Mouse (Mus musculus) embryonic fibroblast, embryonic 13.5 days (primary cell): ENCODE data around the gene Tapbp. TPM values are rescaled to one million over a fixed set of nuclear protein-coding genes. Genes with fewer than 3 reads are reported as not detected.
"Not testable (repeated sequence)": the region's sequence is repeated elsewhere in the genome, so short reads cannot be mapped to it uniquely, and the experiment has no call there.

Experiments used
- H3K27ac ChIP-seq: 2 replicates; pipeline ENCODE4 v1.5.1; 2012; ENCODE audit warnings: low read length, control low read depth, inconsistent platforms; ENCODE audit not compliant: insufficient read depth
- H3K4me1 ChIP-seq: 2 replicates; pipeline ENCODE4 v1.6.1; 2011; ENCODE audit warnings: low read length; ENCODE audit not compliant: control insufficient read depth, insufficient read depth
- H3K4me3 ChIP-seq: 2 replicates; pipeline ENCODE4 v1.5.1; 2011; ENCODE audit warnings: mild to moderate bottlenecking, control low read depth, low read length; ENCODE audit not compliant: insufficient read depth
- CTCF ChIP-seq: IDR thresholded peaks from 2 replicates; pipeline ENCODE4 v1.5.1; 2011; ENCODE audit warnings: mild to moderate bottlenecking, control low read depth, low read length, moderate library complexity, borderline replicate concordance; ENCODE audit not compliant: insufficient read depth
- POLR2A ChIP-seq: IDR thresholded peaks from 2 replicates; pipeline ENCODE4 v1.6.1; 2011; ENCODE audit warnings: low read depth, mild to moderate bottlenecking, control low read depth, low read length, moderate library complexity
- polyA plus RNA-seq: library from polyadenylated mRNA; stranded (reverse); fragments of >200 nt; gene quantifications from 2 replicates; pipeline ENCODE4 v1.2.4, GENCODE M21; 2011; ENCODE audit warnings: low read depth; ENCODE audit not compliant: missing spikeins, insufficient read length

Tapbp gene
- polyA plus RNA-seq, 1 experiment: 91.2 TPM

DNA sequence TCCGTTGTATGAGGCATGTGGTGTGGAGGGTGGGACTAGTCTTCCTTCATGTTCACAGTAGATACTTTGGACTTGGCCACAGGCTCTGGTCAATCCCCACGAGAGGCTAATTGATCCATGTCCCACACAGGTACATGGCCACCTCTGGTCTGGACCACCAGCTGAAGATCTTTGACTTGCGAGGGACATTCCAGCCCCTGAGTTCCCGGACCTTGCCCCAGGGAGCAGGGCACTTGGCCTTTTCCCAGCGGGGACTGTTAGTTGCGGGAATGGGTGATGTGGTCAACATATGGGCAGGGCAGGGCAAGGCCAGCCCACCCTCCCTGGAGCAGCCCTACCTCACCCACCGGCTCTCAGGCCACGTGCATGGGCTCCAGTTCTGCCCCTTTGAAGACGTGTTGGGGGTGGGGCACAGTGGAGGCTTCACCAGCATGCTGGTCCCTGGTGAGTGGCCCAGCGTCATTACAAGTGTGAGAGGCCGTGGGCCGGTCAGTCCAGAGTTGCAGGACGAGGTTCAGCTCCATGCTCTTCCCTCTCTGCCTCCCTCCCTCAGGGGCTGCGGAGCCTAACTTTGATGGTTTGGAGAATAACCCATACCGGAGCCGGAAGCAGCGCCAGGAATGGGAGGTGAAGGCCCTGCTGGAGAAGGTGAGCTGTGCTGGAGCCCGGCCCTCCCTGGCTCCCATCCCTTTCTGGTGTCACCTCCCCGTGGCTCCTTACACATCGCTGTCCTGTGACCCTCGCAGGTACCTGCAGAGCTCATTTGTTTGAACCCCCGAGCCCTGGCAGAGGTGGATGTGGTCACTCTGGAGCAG, 32.6 kb downstream of the Tapbp start:
- no peak for TF ChIP-seq CTCF
- no peak for TF ChIP-seq POLR2A
- Histone ChIP-seq H3K27ac (no peak overlapping the region), H3K4me3 (no peak overlapping the region), H3K4me1 (peaks cover 7% of the 10 kb centered on the region)

DNA sequence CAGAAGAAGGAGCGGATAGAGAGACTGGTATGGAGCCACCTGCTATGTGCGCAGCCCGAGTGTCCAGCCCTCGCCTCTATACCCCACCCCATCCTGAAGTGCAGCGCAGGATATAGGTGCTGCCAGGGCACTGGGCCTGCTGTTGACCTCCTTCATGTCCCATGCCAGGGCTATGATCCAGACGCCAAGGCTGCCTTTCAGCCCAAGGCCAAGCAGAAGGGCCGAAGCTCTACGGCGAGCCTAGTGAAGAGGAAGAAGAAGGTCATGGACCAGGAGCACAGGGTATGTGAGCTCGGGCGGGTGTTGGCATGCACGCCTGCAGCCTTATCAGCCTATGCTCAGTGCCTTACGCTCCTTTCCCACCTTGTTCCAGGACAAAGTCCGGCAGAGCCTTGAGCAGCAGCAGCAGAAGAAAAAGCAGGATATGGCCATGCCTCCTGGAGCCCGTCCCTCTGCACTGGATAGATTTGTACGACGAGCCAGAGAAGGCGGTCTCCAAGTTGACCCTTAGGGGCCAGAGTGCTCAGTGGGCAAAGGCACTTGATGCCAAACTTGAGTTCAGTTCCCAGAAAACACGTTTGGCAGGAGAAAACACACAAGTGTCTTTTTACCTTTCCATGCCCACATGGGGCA, 33.3 kb downstream of the Tapbp start:
- 0 out of 2 replicates have a peak, but pooled peaks have one; percentile 18 for TF ChIP-seq POLR2A
- no peak for TF ChIP-seq CTCF
- no peak overlapping the region for H3K4me3 ChIP-seq
- peaks cover 8% of the 10 kb centered on the region for H3K4me1 ChIP-seq
- H3K27ac ChIP-seq: no peak overlapping the region

DNA sequence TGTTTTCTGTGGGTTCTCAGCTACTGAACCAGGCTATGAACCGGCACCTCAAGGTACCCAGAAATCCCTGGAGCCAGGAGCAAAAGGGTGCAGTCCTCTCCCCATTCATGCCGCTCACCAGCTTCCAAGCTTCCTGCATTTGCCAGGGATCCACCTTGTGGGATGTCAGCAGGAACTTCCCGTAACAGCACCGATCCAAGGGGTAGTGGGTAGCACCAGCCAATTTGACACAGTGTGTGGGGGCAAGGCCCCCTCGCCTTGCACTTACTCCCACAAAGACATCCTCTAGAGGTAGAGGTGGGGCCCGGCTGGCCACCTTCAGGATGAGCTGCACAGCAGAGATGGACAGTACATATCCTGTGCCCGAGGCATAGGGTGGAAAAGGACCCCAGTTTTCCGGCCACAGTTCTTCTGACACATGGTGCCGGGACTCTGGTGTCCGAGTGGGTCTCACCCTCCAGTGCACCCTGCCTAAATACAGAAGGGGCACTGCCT, 34.5 kb downstream of the Tapbp start:
- H3K4me1 ChIP-seq: peaks cover 8% of the 10 kb centered on the region
- no peak overlapping the region for H3K4me3 ChIP-seq
- no peak for TF ChIP-seq CTCF
- peak; percentile 45 for TF ChIP-seq POLR2A
- 0 out of 2 replicates have a peak overlapping the region, but pooled peaks have one; percentile 38 for H3K27ac ChIP-seq

DNA sequence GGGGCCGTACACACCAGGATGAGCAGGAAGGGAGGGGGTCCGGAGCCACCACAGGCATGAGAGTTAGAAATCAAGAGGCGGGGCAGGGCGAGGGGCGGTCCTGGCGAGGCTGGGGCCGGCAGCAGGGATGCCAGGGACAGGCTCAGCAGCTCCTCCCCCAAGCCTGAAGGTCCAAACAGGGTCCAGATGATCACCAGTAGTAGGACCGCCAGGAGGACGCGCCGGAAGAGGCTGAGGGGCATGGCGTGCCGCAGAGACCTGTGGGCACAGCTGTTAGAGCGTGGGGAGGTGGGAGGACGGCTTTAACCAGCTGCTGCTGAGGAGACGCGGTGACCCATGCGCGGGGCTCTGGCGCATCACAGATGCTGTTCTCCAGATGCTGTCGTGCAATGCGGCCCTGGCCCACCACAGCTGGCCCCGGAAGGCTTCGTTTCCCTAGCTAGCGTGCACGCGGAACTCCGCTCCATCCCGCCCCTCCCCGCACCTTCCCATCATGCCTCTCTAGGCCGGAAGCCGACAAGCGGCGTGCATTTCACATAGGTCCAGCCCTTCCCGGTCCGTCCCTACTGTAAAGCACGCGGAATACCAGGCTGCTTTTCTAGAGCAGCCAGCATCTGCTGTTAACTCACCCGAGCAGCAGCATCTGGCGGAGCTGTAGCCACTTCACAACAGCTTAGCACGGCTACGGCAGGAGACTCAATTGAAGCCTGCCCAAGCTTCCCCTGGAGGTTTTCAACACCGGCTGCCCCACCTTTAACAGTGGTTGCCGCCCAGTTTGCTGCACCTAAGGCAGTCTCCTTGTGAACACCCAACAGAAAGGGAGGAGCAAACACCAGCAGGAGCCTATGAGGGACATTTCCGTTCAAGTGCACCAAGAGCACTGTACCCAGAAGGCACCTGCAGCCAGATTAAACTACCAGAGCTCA, 35.6 kb downstream of the Tapbp start, which contains the start of gene B3galt4:
B3galt4 (minus strand) TSS at position 468 of the 926 bp plus-strand sequence.
- Histone ChIP-seq H3K4me1 (peaks cover 8% of the 10 kb centered on the region), H3K4me3 (peak within 1 kb of the TSS; percentile 23), H3K27ac (peak within 1 kb of the TSS; percentile 69)
- TF ChIP-seq CTCF: no peak
- peak; percentile 78 for TF ChIP-seq POLR2A

DNA sequence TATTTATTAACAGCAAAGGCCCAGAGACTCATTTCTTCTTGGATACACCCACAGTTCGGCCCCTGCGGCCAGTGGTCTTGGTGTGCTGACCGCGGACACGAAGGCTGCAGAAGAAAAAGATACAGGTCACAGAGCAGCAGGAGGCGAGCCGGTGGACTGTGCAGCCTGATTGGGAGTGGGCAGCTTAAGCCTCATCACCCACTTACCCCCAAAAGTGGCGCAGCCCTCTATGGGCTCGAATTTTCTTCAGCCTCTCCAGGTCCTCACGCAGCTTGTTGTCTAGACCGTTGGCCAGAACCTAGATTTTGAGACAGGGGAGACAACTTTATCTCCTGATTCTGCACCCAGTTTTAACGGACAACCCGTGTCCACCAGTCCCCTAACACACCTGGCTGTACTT, 36.3 kb downstream of the Tapbp start:
- H3K4me1 ChIP-seq, H3K27ac ChIP-seq, H3K4me3 ChIP-seq: not testable (repeated sequence)

DNA sequence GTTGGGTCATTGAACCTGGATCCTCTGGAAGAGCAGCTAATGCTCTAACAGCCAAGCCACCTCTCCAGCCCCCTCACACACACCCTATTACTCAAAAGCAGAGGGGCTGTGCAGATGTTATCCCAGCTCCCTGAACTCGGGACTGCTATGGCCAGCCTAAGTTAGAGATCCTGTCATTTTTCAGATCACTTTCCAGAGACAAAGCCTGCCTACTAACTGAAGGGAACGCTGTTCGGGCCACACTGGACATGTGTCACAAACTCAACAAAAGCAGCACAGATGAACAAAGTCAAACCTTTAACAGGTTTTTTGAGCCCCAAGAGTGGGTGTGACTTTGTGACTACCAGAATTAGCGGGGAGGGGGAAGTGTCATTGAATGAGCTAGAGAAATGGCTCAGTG, 37.2 kb downstream of the Tapbp start:
- TF ChIP-seq CTCF (no peak), POLR2A (no peak)
- Histone ChIP-seq H3K4me1 (peaks cover 8% of the 10 kb centered on the region), H3K4me3 (peak overlapping the region; percentile 91)

DNA sequence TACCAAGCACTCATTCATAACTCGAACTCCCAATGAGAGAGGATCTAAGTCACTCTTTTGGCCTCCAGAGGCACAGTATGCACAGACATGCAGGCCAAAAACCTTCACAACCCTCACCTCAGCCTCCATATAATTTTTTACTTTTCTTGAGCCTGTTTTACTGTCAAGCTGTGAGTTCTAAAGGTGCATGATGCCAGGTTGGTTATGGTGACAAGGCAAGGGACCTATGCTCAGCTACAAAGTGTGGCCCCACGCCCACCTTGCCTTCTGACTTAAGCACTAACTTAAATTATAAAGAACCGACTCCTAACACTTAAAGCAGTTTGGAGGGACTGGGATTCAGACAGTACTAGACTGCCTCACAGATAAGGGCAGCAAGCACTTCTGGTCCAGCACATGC, 37.6 kb downstream of the Tapbp start:
- Histone ChIP-seq H3K4me3 (peak overlapping the region; percentile 91), H3K4me1 (peaks cover 8% of the 10 kb centered on the region), H3K27ac (peak overlapping the region; percentile 8; the same call in 1 of the 2 replicates)
- peak; percentile 13; the same call in 1 of the 2 replicates for TF ChIP-seq POLR2A
- TF ChIP-seq CTCF: no peak

More for the DNA sequence above, 37.2 kb downstream of the Tapbp start:
- peak overlapping the region; percentile 8; the same call in 1 of the 2 replicates for H3K27ac ChIP-seq

DNA sequence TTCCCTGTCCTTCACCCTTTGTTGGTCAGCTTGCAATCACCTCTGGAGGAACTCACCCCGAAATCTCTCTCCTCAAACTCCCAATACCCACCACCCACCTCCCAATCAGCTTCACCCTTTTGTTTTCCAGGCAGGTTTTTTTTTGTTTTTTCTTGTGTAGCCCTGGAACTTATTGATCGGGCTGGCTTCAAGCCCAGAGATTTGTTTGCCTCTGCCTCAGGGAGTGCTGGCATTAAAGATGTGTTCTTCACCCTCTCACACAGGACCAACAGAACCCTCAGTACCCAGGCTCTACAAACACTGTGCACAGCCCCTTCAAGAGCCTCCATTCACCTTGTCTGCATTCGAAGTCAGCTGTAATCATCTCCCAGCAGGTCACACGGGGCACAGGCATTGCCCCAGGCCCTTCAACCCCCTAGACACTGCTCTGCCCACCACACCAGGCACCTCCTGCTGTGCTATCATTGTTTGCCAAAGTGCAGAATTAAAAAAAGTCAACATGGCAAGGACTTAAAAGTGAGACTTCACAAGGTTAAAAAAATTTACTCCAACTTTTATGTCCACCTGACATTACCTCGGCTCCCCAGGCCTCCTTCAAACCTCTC, 38.4 kb downstream of the Tapbp start:
- TF ChIP-seq POLR2A (no peak), CTCF (no peak)

More for the DNA sequence above, 38.4 kb downstream of the Tapbp start:
- Histone ChIP-seq H3K4me3 (peak overlapping the region; percentile 91), H3K4me1 (peaks cover 8% of the 10 kb centered on the region), H3K27ac (peak overlapping the region; percentile 76)
